Mouse (Mus musculus): ENCODE results near the gene Surf1. TPM values are rescaled to one million over a fixed set of nuclear protein-coding genes. Genes with fewer than 3 reads are reported as not detected.

The Surf1 gene
- total RNA-seq (2021) (10 to 100 TPM; 49.7 to 68.0 TPM), polyA plus RNA-seq (2012; rRNA removed) (49.9 and 51.7 TPM in 2 replicates)
- long read RNA-seq, transcript Surf1-201 (9 exons, 1,173 nt), result major isoform, 16 of 24 reads
- long read RNA-seq, partial matches to known transcripts, result 0 of 24 reads
- long read RNA-seq, other reads (novel, unspliced or antisense), result 5 of 24 reads

GRCm38 (mm10) chr2:26915927-26916728 lies at the start of gene Surf1, which contains the start of gene Surf2:
Gene Surf1, minus strand, starts transcription at chr2:26916530.
Gene Surf2, plus strand, starts transcription at chr2:26916367.
- H3K4me1 ChIP-seq (ENCODE audit: control insufficient read depth, insufficient read depth, low read length), result peaks cover 12% of the 10 kb centered on the region
- peak within 1 kb of the TSS; percentile 69 for H3K4me3 ChIP-seq
- peak; percentile 85 to 87 for DNase-seq
- TF ChIP-seq POLR2A (IDR thresholded peaks at IDR 0.05; ENCODE audit: insufficient read depth, low read depth, low read length), result peak; percentile 90
- TF ChIP-seq CTCF (IDR thresholded peaks at IDR 0.05), result no peak
- peak; percentile 72; the same call in 1 of the 2 replicates for TF ChIP-seq EP300 (IDR thresholded peaks at IDR 0.05; ENCODE audit: insufficient read depth, low read depth, low read length)
- intact Hi-C loops (cut with DNase I), result loop anchor here (5.0 kb wide), 1 partner anchor 46 kb away; the partner anchor contains the start of gene Rexo4
- peaks cover 2% of the 10 kb centered on the region for H3K79me2 ChIP-seq (replicated peaks; ENCODE audit: control insufficient read depth, insufficient read depth, low read length)
- peaks cover 7% of the 10 kb centered on the region for H3K36me3 ChIP-seq (ENCODE audit: control insufficient read depth, insufficient read depth, low read length)
- 2% methylated on average over 47 of the region's 47 CpGs for WGBS
- peak within 1 kb of the TSS; percentile 83 for H3K27ac ChIP-seq
- H3K27me3 ChIP-seq (ENCODE audit: control insufficient read depth, insufficient read depth, low read length), result no peaks in the 10 kb centered on the region
- peak within 1 kb of the TSS; percentile 70 for H3K9ac ChIP-seq (ENCODE audit: low read depth, low read length)

- TF ChIP-seq POLR2A (IDR thresholded peaks at IDR 0.05; ENCODE audit: insufficient read depth, low read depth, low read length) (no peak; the same call in 1 of the 2 replicates), CTCF (IDR thresholded peaks at IDR 0.05) (no peak), EP300 (IDR thresholded peaks at IDR 0.05; ENCODE audit: insufficient read depth, low read depth, low read length) (no peak)
- H3K27ac ChIP-seq, result peak overlapping the region; percentile 97
- peaks cover 2% of the 10 kb centered on the region; the same call in 1 of the 2 replicates for H3K36me3 ChIP-seq (ENCODE audit: control insufficient read depth, insufficient read depth, low read length)
- peak overlapping the region; percentile 99 for H3K4me3 ChIP-seq
- no peaks in the 10 kb centered on the region for H3K79me2 ChIP-seq (replicated peaks; ENCODE audit: control insufficient read depth, insufficient read depth, low read length)
- no peaks in the 10 kb centered on the region for H3K27me3 ChIP-seq (ENCODE audit: control insufficient read depth, insufficient read depth, low read length)
- H3K4me1 ChIP-seq (ENCODE audit: control insufficient read depth, insufficient read depth, low read length), result peaks cover 1% of the 10 kb centered on the region; the same call in 1 of the 2 replicates
- H3K9ac ChIP-seq (ENCODE audit: low read depth, low read length), result peak overlapping the region; percentile 12
- 19% methylated on average over 14 of the region's 14 CpGs for WGBS
- intact Hi-C loops (cut with DNase I), result loop anchor here (2.0 to 5.0 kb wide), 3 partner anchors 34 to 62 kb away; partner anchors contain the start of genes Surf1, Surf2 and Surf6
- no peak for DNase-seq
These were observed 48.5 kb upstream of the Surf1 start for GRCm38 (mm10) chr2:26964724-26965370.

GRCm38 (mm10) chr2:26963923-26964723 lies 47.8 kb upstream of the Surf1 start, which contains the start of gene Rexo4:
Gene Rexo4, minus strand, starts transcription at chr2:26964386.
- intact Hi-C loops (cut with DNase I), result loop anchor here (2.0 to 5.0 kb wide), 3 partner anchors 33 to 61 kb away; partner anchors contain the start of genes Surf1, Surf2 and Surf6
- Histone ChIP-seq H3K9ac (ENCODE audit: low read depth, low read length) (peak within 1 kb of the TSS; percentile 58), H3K36me3 (ENCODE audit: control insufficient read depth, insufficient read depth, low read length) (peaks cover 2% of the 10 kb centered on the region; the same call in 1 of the 2 replicates), H3K4me3 (peak within 1 kb of the TSS; percentile 99), H3K27me3 (ENCODE audit: control insufficient read depth, insufficient read depth, low read length) (no peaks in the 10 kb centered on the region), H3K27ac (peak within 1 kb of the TSS; percentile 97), H3K4me1 (ENCODE audit: control insufficient read depth, insufficient read depth, low read length) (peaks cover 1% of the 10 kb centered on the region; the same call in 1 of the 2 replicates), H3K79me2 (replicated peaks; ENCODE audit: control insufficient read depth, insufficient read depth, low read length) (no peaks in the 10 kb centered on the region)
- TF ChIP-seq POLR2A (IDR thresholded peaks at IDR 0.05; ENCODE audit: insufficient read depth, low read depth, low read length) (peak; percentile 85; the same call in 1 of the 2 replicates), CTCF (IDR thresholded peaks at IDR 0.05) (0 out of 2 replicates have a peak, but pooled peaks have one; percentile 12), EP300 (IDR thresholded peaks at IDR 0.05; ENCODE audit: insufficient read depth, low read depth, low read length) (no peak)
- DNase-seq, result peak; percentile 93 to 94
- under 1% methylated on average over 50 of the region's 50 CpGs for WGBS

- no peak overlapping the region for H3K4me3 ChIP-seq
- H3K9ac ChIP-seq (ENCODE audit: low read depth, low read length), result no peak overlapping the region
- intact Hi-C loops (cut with DNase I), result loop anchor here (5.0 kb wide), 1 partner anchor 43 kb away; the partner anchor contains the start of genes Surf1 and Surf2
- no peaks in the 10 kb centered on the region for H3K27me3 ChIP-seq (ENCODE audit: control insufficient read depth, insufficient read depth, low read length)
- peak; percentile 43 for TF ChIP-seq CTCF (IDR thresholded peaks at IDR 0.05)
- no peak for TF ChIP-seq EP300 (IDR thresholded peaks at IDR 0.05; ENCODE audit: insufficient read depth, low read depth, low read length)
- H3K4me1 ChIP-seq (ENCODE audit: control insufficient read depth, insufficient read depth, low read length), result peaks cover 1% of the 10 kb centered on the region; the same call in 1 of the 2 replicates
- DNase-seq, result no peak
- peaks cover 2% of the 10 kb centered on the region; the same call in 1 of the 2 replicates for H3K36me3 ChIP-seq (ENCODE audit: control insufficient read depth, insufficient read depth, low read length)
- no peaks in the 10 kb centered on the region for H3K79me2 ChIP-seq (replicated peaks; ENCODE audit: control insufficient read depth, insufficient read depth, low read length)
- 65% methylated on average over 4 of the region's 4 CpGs for WGBS
- no peak overlapping the region for H3K27ac ChIP-seq
These were observed 44.4 kb upstream of the Surf1 start for GRCm38 (mm10) chr2:26960756-26961155.

- H3K27me3 ChIP-seq (ENCODE audit: control insufficient read depth, insufficient read depth, low read length), result no peaks in the 10 kb centered on the region
- no peak for TF ChIP-seq EP300 (IDR thresholded peaks at IDR 0.05; ENCODE audit: insufficient read depth, low read depth, low read length)
- TF ChIP-seq CTCF (IDR thresholded peaks at IDR 0.05), result no peak
- no peak for TF ChIP-seq POLR2A (IDR thresholded peaks at IDR 0.05; ENCODE audit: insufficient read depth, low read depth, low read length)
- no peaks in the 10 kb centered on the region for H3K79me2 ChIP-seq (replicated peaks; ENCODE audit: control insufficient read depth, insufficient read depth, low read length)
- 82% methylated on average over 2 of the region's 2 CpGs for WGBS
- no peak overlapping the region for H3K9ac ChIP-seq (ENCODE audit: low read depth, low read length)
- no peak overlapping the region for H3K27ac ChIP-seq
- H3K4me1 ChIP-seq (ENCODE audit: control insufficient read depth, insufficient read depth, low read length), result no peaks in the 10 kb centered on the region; the same call in 1 of the 2 replicates
- no peak for DNase-seq
- no peak overlapping the region for H3K4me3 ChIP-seq
- intact Hi-C loops (cut with DNase I), result no loop called here
- no peaks in the 10 kb centered on the region for H3K36me3 ChIP-seq (ENCODE audit: control insufficient read depth, insufficient read depth, low read length)
These were observed 41.1 kb upstream of the Surf1 start for GRCm38 (mm10) chr2:26957488-26957859.

All from heart, adult 2 months (tissue).